Mouse (Mus musculus) retina, postnatal 1 day (tissue): Measurements from ENCODE around the gene Hacl1.
A peak's percentile ranks its signal among the peaks of the same experiment; 100 is the strongest.

Experiments used
- DNase-seq: peaks from one replicate; pipeline ENCODE4 v3.0.0-alpha.2; 2012

The Hacl1 gene

DNA sequence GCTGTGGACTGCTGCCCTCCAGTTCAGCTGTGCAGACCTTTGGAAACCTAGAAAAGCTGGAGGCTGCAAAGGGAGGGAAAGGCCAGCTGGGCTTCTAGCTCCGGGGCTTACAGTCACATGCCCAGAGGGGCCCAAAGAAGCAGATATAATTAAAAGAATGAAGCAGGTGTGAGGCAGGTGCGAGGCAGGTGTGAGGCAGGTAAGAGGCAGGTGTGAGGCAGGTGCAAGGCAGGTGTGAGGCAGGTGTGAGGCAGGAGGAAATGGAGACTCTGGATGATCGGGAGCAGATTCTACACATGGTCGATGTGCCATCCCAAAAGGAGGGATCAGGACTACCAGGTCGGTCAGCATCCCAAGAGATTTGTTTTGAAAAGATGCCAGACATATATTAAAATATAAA lies 69.7 kb downstream of the Hacl1 start:
- no peak for DNase-seq

DNA sequence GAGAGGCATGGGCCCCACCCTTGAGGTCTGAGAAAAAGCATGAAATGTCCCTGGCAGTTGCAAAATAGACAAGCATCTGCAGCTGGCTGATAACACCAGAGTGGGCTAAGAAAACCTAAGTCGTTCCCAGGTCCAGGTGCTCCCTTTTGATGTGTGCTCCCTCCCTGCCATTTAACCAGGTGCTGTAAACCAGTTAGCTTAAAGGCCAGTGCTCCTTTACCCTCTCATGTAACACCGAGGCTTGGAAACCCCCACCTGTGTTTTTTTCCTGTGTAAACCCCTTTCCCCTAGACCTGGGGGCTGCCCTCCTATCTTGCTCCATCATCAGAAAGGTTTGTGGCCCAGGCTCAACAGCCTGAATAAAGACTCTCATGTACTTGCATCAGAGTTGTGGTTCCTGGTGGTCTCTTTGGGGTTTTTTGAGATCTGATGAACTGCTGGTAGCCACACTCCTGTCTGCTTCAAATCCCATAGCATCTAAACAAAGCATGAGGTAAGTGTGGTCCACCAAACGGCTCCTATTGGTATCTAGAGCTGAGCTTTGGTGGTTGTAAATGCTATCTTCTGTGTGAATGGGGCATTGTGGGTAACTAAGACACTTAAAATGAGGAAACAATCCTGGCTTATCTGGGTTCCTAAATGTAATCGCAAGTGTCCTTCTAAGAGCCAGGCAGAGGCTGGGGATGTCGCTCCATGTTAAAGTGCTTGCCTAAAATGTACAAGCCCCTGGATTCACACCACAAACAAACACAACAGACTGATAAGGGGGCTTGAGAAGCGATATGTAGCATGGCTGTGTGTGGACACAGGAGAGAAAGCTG lies 70.7 kb downstream of the Hacl1 start:
- no peak for DNase-seq

DNA sequence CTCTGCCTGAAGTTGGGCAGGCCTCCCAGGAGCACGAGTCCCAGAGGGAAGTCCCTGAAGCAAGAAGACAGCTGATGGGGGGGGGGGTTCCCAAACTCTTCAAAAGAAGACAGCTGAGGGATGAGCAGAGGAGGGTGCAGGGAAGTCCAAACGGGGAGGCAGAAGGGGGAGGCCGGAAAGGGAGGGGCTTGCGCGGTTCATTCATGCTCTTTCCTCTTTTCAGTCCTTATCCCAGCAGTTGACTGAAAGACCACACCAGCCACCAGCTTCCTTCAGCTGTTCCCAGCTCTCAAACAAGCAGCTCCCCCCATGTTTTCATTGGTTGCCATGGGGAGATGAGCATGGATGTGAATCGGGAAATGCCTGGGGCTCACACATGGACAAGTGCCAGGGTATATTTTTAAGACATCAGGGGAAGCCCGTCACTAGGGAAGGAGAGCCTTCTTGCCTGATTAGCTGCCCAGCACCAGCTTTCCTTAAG lies 71.9 kb downstream of the Hacl1 start:
- peak; percentile 45 for DNase-seq

DNA sequence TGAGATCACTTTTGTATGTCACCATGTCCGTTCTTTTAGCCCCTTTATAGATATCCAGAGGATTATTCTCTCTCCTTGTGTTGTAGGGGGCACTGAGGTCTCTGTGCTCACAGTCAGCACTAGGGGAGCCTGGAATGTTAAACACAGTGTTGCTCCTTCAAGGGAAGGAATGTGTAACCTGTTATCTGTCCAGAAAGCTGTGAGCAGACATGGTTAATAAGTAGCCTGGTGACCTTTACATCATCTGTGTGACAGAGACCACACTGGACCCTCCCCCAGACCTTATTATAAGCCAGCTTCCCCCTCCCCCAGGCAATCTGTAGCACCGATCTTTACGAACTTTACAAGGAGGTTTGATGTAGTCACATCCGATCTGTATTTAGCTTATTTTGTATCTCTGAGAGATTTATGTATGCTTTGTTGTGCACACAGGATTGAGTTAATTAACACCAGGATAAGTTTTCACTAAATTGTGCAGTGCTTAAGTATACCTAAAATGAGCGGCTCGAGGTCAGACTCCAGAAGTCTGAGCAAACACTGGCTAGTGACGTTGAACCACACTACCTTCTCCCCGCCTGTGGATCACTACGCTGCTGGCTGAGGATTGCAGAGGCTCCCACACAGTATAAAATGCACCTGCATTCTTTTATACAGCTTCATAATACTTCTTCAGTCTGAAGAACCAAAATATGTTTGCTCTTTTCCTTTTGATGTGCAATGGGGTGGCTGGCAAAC lies 75.4 kb downstream of the Hacl1 start:
- no peak for DNase-seq

DNA sequence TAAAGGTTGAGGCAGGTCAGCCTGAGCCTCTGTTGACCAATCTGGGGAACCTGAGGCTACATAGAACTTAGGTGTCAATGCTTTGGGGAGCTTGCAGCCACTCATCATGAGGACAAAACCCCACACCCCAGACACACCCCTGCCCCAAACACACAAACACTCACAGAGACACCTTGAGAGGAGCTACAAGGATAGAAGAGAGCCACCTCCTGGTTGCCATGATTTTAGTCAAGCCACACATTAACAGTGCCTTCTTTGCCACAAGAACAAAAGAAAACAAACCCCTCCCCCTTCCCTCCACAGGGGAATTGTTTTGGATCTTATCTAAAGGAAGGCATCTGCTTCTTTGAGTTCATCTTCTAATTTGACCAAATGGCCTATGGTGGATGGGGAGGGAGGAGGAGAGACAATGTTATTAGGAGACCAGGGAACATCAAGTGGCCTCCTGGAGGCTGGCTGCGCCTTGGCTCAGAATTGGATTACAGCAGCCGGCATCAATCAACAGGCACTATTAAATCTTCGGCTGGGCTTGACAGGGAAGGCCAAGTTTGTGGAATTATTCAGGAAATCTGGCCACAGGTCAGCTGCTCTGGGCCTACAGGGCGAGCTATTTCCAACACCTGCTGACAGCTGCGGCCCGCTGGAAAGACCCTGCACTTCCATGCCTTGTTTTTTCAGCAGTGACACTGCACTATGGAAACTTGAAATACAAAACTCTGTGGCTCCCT lies 76.5 kb downstream of the Hacl1 start:
- peak; percentile 30 for DNase-seq

DNA sequence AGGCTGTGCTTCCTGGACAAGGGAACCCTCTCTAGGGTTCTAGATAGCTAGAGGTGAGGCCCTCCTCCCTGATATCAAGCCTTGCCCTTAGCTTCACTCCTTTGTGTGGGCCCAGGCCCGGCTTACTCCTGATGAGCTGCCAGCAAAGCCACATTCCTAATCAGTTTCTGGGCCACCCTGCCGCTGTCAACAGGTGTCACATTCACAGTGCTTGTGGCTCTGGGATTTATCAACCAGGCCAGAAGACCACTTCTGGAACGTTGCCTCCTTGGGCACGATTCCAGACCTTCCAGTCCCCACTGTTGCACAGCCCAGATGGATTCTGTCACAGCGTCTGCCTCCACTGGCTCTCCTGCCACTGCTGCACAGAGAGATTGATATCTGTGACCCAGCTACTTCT lies 80.2 kb downstream of the Hacl1 start:
- no peak for DNase-seq

DNA sequence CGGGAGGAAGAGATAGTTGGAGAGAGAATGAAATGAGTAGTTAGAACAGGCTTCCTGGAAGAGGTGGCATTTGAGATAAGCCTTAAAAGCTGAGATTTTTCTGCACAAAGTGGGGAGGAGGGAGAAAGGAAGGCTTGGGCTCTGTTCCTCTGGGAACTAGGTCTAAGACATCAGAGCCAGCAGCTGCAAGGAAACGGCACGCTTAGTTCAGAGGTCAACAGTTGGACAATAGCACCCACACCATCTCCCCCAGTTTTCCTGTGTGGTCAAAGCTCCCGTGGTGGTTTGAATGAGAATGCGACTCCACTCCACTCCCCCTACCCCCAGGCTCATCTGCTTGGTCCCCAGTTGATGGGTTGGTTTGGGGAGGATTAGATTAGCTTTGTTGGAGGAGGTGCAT lies 81.9 kb downstream of the Hacl1 start:
- no peak for DNase-seq

DNA sequence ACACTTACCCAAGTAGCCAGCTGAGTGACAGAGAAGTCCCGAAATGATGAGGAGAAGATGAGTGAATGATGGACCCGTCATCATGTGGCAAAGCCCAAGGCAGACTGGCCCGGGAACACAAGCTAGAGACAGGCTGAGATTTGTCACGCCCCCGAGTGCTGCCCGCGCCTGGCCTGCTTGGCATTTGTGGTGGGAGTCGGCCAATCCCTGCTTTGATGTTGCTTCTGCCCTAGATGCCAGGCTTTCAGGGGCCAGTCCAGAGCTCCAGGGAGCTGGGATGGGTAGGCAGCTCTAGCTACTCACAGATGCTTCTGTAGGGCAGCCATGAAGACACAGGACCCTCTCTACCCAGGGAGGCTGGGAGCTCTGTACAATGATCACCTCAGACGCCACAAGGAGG lies 83.3 kb downstream of the Hacl1 start:
- DNase-seq, result peak; percentile 24

DNA sequence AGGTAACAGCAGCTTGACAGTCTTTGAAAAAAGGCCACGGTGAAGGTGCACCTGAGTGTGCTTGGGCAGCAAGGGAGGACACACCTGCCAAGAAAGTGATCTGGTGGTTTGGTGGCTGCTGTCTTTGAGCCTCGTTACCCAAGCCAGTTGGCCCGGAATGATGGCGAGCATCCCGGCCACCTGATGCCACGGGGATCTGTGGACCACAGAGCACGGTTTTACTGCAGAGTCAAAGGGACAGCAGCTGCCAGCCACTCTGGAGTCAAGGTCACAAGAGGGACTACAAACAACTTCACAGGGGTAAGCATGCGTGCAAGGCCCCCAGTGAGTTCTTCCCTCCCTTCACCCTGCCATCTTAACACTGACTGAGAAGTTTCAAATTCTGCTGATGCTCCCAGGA lies 83.8 kb downstream of the Hacl1 start:
- DNase-seq, result no peak

DNA sequence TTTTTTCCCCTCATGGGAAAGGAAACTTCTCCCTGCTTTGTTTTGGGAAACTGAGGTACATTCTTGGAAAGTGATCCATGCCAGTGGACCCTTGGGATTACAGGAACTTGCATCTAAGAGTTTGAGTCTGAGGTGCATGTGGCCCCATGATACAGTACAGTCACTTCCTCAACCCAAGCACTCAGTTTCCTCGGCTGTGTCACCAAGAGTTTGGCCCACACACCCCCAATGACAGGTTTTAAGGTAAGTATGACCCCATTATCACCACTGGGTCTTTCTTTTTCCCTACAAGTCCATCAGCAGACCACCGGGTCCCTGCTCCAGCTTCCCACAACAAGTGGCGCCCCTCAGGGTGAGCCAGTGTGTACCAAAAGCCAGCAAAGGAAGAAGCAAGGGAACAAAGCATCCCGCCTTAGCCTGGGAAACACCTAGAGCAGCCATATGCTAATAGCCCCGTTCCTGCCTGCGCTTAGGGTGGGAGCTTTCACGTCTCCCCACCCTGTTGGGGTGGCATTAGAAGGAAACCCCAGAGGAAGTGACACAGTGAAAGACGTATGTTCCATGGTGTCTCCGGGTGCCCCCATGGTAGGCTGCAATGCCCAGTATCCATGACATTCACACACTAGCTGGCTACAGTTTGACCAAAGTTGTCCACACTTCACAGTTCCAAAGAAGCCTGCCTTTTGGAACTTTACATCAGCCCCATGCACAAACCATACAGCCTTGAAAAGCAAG lies 84.4 kb downstream of the Hacl1 start:
- DNase-seq, result no peak

DNA sequence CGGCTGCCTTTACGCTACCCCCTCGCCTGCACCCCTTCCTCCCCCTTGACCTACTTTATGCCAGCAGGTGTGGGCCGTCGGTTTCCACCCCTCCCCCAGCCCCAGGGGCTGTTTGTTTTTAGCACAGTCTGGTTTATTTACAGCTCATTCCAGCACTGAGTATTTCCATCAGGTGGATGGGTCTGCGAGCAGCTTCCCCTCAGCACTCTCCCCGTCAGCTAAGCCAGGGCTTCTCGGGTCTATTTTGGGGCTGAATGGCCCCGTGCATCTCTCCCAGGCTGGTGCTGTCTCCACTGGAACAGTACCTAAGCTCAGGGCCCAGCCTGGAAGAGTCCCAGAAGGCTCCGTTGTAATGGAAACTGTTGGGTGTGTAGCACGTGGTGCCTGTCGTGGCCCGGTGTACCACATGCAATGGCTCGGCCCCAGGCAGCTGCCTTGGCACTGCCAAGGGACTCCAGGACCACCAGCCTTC lies 85.1 kb downstream of the Hacl1 start:
- DNase-seq, result peak; percentile 45

DNA sequence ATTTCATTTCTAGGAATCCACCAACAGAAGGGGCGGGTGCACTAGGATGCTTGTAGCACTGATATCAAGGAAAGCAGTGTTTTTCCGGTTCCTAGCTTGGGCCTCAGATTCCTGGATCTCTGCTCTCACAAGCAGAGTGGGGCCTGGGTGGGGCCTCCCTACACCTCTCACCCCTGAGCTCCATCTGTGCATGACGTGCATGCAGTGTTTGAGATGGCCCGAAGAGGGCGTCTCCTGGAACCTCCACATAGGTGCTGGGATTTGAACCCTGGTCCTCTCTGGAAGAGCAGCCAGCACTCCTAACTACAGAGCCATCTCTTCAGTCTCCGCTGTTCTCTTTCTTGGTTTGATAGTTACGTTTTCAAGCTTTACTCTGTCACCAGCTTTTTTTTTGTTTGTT lies 86.1 kb downstream of the Hacl1 start:
- DNase-seq, result no peak
